Mouse (Mus musculus) cerebellum, adult 2 months (tissue): ENCODE results near the gene Sept14. TPM values are rescaled to one million over a fixed set of nuclear protein-coding genes. Genes with fewer than 3 reads are reported as not detected.
"Not testable (repeated sequence)": the region's sequence is repeated elsewhere in the genome, so short reads cannot be mapped to it uniquely, and the experiment has no call there.

Source experiments
- DNase-seq, 2 experiments: peaks; one replicate each; pipeline ENCODE4 v3.0.0; 2021
- H3K27ac ChIP-seq: fragments of 200-500 bp; 2 replicates; pipeline ENCODE4 v1.5.1; 2012; ENCODE audit warnings: low read length, control low read depth, inconsistent platforms; ENCODE audit not compliant: insufficient read depth
- H3K27me3 ChIP-seq: fragments of 200-500 bp; 2 replicates; pipeline ENCODE4 v1.6.1; 2012; ENCODE audit warnings: inconsistent platforms, mild to moderate bottlenecking, low read length, moderate library complexity; ENCODE audit not compliant: control insufficient read depth, insufficient read depth
- H3K4me1 ChIP-seq: fragments of 200-500 bp; 2 replicates; pipeline ENCODE4 v1.6.1; 2011; ENCODE audit warnings: low read length; ENCODE audit not compliant: control insufficient read depth, insufficient read depth
- H3K4me3 ChIP-seq: fragments of 200-500 bp; replicated peaks from 2 replicates; pipeline ENCODE3; 2011; ENCODE audit warnings: mild to moderate bottlenecking, low read depth, low read length, control low read depth; ENCODE audit not compliant: insufficient read depth
- CTCF ChIP-seq: fragments of 200-500 bp; IDR thresholded peaks from 2 replicates; pipeline ENCODE4 v1.5.1; 2011; ENCODE audit warnings: low read depth, mild to moderate bottlenecking, control low read depth, low read length, moderate library complexity, borderline replicate concordance; ENCODE audit not compliant: insufficient read depth
- POLR2A ChIP-seq: fragments of 200-500 bp; IDR thresholded peaks from 2 replicates; pipeline ENCODE4 v1.6.1; 2011; ENCODE audit warnings: low read length, control low read depth, borderline replicate concordance; ENCODE audit not compliant: insufficient read depth
- WGBS: fragments of 180-500 bp; shearing (Covaris S2); methylation state at CpG from one replicate; pipeline ENCODE4 v1.1.7; 2018; 5-methylcytosine and 5-hydroxymethylcytosine counted together
- polyA plus RNA-seq: library from polyadenylated mRNA; depleted of rRNA; stranded (reverse); fragments of >200 nt; gene quantifications from 2 replicates; pipeline ENCODE4 v1.2.3, GENCODE M21; 2012

The Sept14 gene
- polyA plus RNA-seq, 1 experiment, result not detected

- no peaks in the 10 kb centered on the region for H3K4me1 ChIP-seq
- H3K4me3 ChIP-seq, result no peak overlapping the region
- H3K27me3 ChIP-seq, result no peaks in the 10 kb centered on the region; the same call in 1 of the 2 replicates
- no peak overlapping the region for H3K27ac ChIP-seq
- TF ChIP-seq POLR2A, result no peak
- no peak for DNase-seq
Observed at GRCm38 (mm10) chr5:129703368-129703767, 4.9 kb downstream of the Sept14 start.

GRCm38 (mm10) chr5:129701706-129702105, 6.6 kb downstream of the Sept14 start:
- WGBS, result 58% methylated on average over 1 of the region's 1 CpGs
- no peak overlapping the region for H3K4me3 ChIP-seq
- no peak overlapping the region for H3K27ac ChIP-seq
- H3K27me3 ChIP-seq, result no peaks in the 10 kb centered on the region; the same call in 1 of the 2 replicates
- no peak for TF ChIP-seq CTCF
- TF ChIP-seq POLR2A, result no peak
- no peaks in the 10 kb centered on the region for H3K4me1 ChIP-seq
- no peak for DNase-seq

GRCm38 (mm10) chr5:129700506-129700905, 7.8 kb downstream of the Sept14 start:
- Histone ChIP-seq H3K27ac (no peak overlapping the region), H3K4me3 (no peak overlapping the region), H3K4me1 (no peaks in the 10 kb centered on the region), H3K27me3 (no peaks in the 10 kb centered on the region; the same call in 1 of the 2 replicates)
- WGBS, result 21% methylated on average over 2 of the region's 2 CpGs
- TF ChIP-seq CTCF, result no peak
- no peak for TF ChIP-seq POLR2A
- no peak for DNase-seq

- no peak for DNase-seq
- TF ChIP-seq CTCF (no peak), POLR2A (no peak)
- Histone ChIP-seq H3K4me1 (no peaks in the 10 kb centered on the region), H3K4me3 (no peak overlapping the region), H3K27me3 (no peaks in the 10 kb centered on the region), H3K27ac (no peak overlapping the region)
- WGBS, result 83% methylated on average over 3 of the region's 3 CpGs
Observed at GRCm38 (mm10) chr5:129690528-129690927, 17.8 kb downstream of the Sept14 start.

- Histone ChIP-seq H3K27ac (no peak overlapping the region), H3K27me3 (no peaks in the 10 kb centered on the region), H3K4me3 (no peak overlapping the region), H3K4me1 (no peaks in the 10 kb centered on the region)
- no peak for DNase-seq
- WGBS, result 82% methylated on average over 7 of the region's 7 CpGs
- TF ChIP-seq CTCF, result no peak
- no peak for TF ChIP-seq POLR2A
Observed at GRCm38 (mm10) chr5:129687621-129688020, 20.7 kb downstream of the Sept14 start.

- 92% methylated on average over 5 of the region's 5 CpGs for WGBS
- not testable (repeated sequence) for H3K27ac ChIP-seq, H3K4me3 ChIP-seq, DNase-seq, H3K27me3 ChIP-seq, H3K4me1 ChIP-seq
Observed at GRCm38 (mm10) chr5:129685141-129685540, 23.2 kb downstream of the Sept14 start.

- H3K4me1 ChIP-seq, result no peaks in the 10 kb centered on the region
- peak within 1 kb of the TSS; percentile 82 for H3K27ac ChIP-seq
- H3K27me3 ChIP-seq, result no peaks in the 10 kb centered on the region
- H3K4me3 ChIP-seq, result peak within 1 kb of the TSS; percentile 59
- under 1% methylated on average over 23 of the region's 23 CpGs for WGBS
- TF ChIP-seq POLR2A (peak; percentile 93), CTCF (no peak)
- peak; percentile 86 to 92 for DNase-seq
Observed at GRCm38 (mm10) chr5:129670036-129670458, 38.3 kb downstream of the Sept14 start, which contains the start of gene Zfp11. TSS of gene Zfp11 (minus strand) at chr5:129670099.

GRCm38 (mm10) chr5:129669453-129670035, 38.8 kb downstream of the Sept14 start:
- no peak for DNase-seq
- H3K27me3 ChIP-seq, result no peaks in the 10 kb centered on the region
- peak overlapping the region; percentile 59 for H3K4me3 ChIP-seq
- peak overlapping the region; percentile 52 for H3K27ac ChIP-seq
- H3K4me1 ChIP-seq, result no peaks in the 10 kb centered on the region
- TF ChIP-seq POLR2A (no peak), CTCF (no peak)
- WGBS, result under 1% methylated on average over 31 of the region's 31 CpGs

- H3K27ac ChIP-seq, result no peak overlapping the region
- no peak overlapping the region for H3K4me3 ChIP-seq
- H3K27me3 ChIP-seq, result no peaks in the 10 kb centered on the region
- H3K4me1 ChIP-seq, result no peaks in the 10 kb centered on the region
- TF ChIP-seq CTCF, result no peak
- TF ChIP-seq POLR2A, result no peak
- DNase-seq, result no peak
- WGBS, result 90% methylated on average over 4 of the region's 4 CpGs
Observed at GRCm38 (mm10) chr5:129667851-129668250, 40.5 kb downstream of the Sept14 start.
